Mouse (Mus musculus) erythroblast, embryonic 14.5 days (primary cell): ENCODE results near the gene Rad51b.

Experiments
- GATA1 ChIP-seq: IDR thresholded peaks from 2 replicates; pipeline ENCODE4 v1.6.1; 2012; ENCODE audit warnings: low read length, inconsistent platforms, mixed read lengths
- TAL1 ChIP-seq: IDR thresholded peaks from 3 replicates; pipeline ENCODE4 v1.6.1; 2012; ENCODE audit warnings: low read length, inconsistent platforms, mixed read lengths

DNA sequence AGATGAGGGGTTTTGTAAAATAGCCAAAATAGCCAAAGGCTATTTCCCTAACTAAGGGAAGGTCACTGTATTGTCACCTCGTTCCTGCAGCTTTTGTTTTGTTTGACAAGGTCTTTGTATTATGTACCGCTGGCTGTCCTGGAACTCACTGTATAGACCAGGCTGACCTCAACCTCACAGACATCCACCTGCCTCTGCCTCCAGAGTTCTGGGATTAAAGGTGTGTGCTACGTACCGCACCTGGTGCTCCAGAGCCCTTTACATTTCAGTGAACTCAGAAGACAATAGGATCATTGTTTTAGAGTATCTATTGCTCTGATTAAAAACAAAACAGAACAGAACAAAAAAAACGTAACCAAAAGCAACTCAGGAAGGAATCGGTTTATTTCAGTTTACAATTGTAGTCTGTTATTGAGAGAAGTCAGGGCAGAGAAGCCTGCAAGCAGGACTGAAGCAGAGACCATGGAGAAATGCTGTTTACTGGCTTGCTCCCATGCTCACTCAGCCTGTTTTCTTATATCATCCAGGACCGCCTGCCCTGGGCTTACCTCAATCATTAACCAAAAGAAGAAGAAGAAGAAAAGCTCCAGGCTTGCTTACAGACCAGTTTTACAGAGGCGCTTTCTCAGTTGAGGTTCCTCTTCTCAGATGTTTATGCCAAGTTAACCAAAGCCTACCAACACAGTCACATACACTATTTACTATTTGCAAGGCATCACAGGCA is 251.7 kb downstream of the Rad51b start:
- TF ChIP-seq GATA1 (no peak), TAL1 (no peak)
